Mouse (Mus musculus) C2C12 (cell line): ENCODE measurements around the gene Prn.

Experiments
- CEBPB ChIP-seq: IDR thresholded peaks from one replicate; pipeline ENCODE4 v1.6.1; 2011; ENCODE audit warnings: low read depth, mild to moderate bottlenecking, control low read depth, moderate library complexity
- CTCF ChIP-seq: IDR thresholded peaks from one replicate; pipeline ENCODE4 v1.5.1; 2011; ENCODE audit not compliant: control insufficient read depth, insufficient read depth, insufficient read length
- FOSL1 ChIP-seq: IDR thresholded peaks from one replicate; pipeline ENCODE4 v1.8.0; 2011; ENCODE audit warnings: mild to moderate bottlenecking, low read length; ENCODE audit not compliant: poor library complexity, insufficient read depth, severe bottlenecking
- MAX ChIP-seq: IDR thresholded peaks from one replicate; pipeline ENCODE4 v1.6.1; 2011; ENCODE audit warnings: mild to moderate bottlenecking, control low read depth
- MYOD1 ChIP-seq: IDR thresholded peaks from one replicate; pipeline ENCODE4 v1.6.1; 2011; ENCODE audit warnings: low read depth; ENCODE audit not compliant: control insufficient read depth, insufficient read length
- MYOG ChIP-seq: IDR thresholded peaks from one replicate; pipeline ENCODE4 v1.6.1; 2011; ENCODE audit not compliant: control insufficient read depth, insufficient read length; ENCODE audit errors: extremely low read depth
- USF1 ChIP-seq: IDR thresholded peaks from one replicate; pipeline ENCODE4 v1.6.1; 2011; ENCODE audit warnings: low read depth, mild to moderate bottlenecking, control low read depth, moderate library complexity

- TF ChIP-seq CTCF (no peak), USF1 (no peak), MAX (no peak), FOSL1 (no peak), CEBPB (no peak), MYOD1 (no peak), MYOG (no peak)
These were observed 83.9 kb downstream of the Prn start for GRCm38 (mm10) chr2:131993563-131994088.
